Mouse (Mus musculus) testis, adult 2 months (tissue): ENCODE results near the gene Cmip.

Source experiments
- CTCF ChIP-seq: fragments of 200-500 bp; IDR thresholded peaks from 2 replicates; pipeline ENCODE4 v1.5.1; 2012; ENCODE audit warnings: low read depth, mild to moderate bottlenecking, inconsistent platforms, low read length, moderate library complexity; ENCODE audit not compliant: control insufficient read depth, insufficient read depth, insufficient replicate concordance
- POLR2A ChIP-seq: fragments of 200-500 bp; IDR thresholded peaks from 2 replicates; pipeline ENCODE4 v1.6.1; 2012; ENCODE audit warnings: low read depth, mild to moderate bottlenecking, inconsistent platforms, low read length, moderate library complexity; ENCODE audit not compliant: control insufficient read depth

DNA sequence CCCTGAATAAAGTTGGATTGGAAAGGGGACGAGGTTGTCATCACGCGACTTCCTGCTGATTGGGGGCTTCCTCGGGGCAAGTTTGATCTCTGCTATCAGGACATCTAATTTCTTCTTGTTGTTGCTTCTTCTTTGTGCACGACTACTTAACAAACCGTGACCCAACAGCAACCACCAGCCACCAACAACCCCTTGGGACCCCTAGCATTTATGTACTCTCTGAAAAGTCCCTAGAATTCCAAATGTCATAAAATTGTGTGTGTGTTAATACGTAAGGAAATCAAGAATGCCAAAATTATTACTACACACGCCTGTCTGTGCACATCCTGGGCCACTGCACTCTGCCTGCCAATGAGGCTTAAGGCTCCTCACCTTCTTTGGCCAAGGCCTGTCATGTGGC lies 50.4 kb downstream of the Cmip start:
- TF ChIP-seq POLR2A (no peak), CTCF (no peak)
